Mouse (Mus musculus) heart, embryonic 12.5 days (tissue): ENCODE measurements around the gene Dop1b. TPM values are rescaled to one million over a fixed set of nuclear protein-coding genes. Genes with fewer than 3 reads are reported as not detected.
A peak's percentile ranks its signal among the peaks of the same experiment; 100 is the strongest.
"Not testable (repeated sequence)": the region's sequence is repeated elsewhere in the genome, so short reads cannot be mapped to it uniquely, and the experiment has no call there.

ENCODE experiments used
- ATAC-seq: fragments of 200-750 bp; cut with Nextera tagmentation; 2 replicates; pipeline ENCODE4 v1.8.0; 2017; ENCODE audit warnings: moderate TSS enrichment, moderate library complexity; ENCODE audit not compliant: insufficient number of reproducible peaks, low FRiP score
- H3K27ac ChIP-seq: fragments of 300-500 bp; sonication (generic); 2 replicates; pipeline ENCODE4 v1.5.1; 2016; ENCODE audit warnings: mild to moderate bottlenecking, moderate library complexity; ENCODE audit not compliant: poor library complexity, severe bottlenecking
- H3K27me3 ChIP-seq: fragments of 300-500 bp; sonication (generic); replicated peaks from 2 replicates; pipeline ENCODE4 v1.6.1; 2016; ENCODE audit warnings: mild to moderate bottlenecking, moderate library complexity
- H3K36me3 ChIP-seq: fragments of 300-500 bp; sonication (generic); 2 replicates; pipeline ENCODE4 v1.6.1; 2016; ENCODE audit warnings: mild to moderate bottlenecking, moderate library complexity
- H3K4me1 ChIP-seq: fragments of 300-500 bp; sonication (generic); replicated peaks from 2 replicates; pipeline ENCODE4 v1.6.1; 2016; ENCODE audit warnings: mild to moderate bottlenecking
- H3K4me2 ChIP-seq: fragments of 300-500 bp; sonication (generic); 2 replicates; pipeline ENCODE4 v1.6.1; 2016; ENCODE audit warnings: mild to moderate bottlenecking, moderate library complexity
- H3K4me3 ChIP-seq: fragments of 300-500 bp; sonication (generic); 2 replicates; pipeline ENCODE4 v1.5.1; 2016; ENCODE audit warnings: mild to moderate bottlenecking
- H3K9ac ChIP-seq: fragments of 300-500 bp; sonication (generic); 2 replicates; pipeline ENCODE4 v1.6.1; 2016; ENCODE audit warnings: mild to moderate bottlenecking, moderate library complexity
- H3K9me3 ChIP-seq: fragments of 300-500 bp; sonication (generic); replicated peaks from 2 replicates; pipeline ENCODE4 v1.6.1; 2016; ENCODE audit warnings: mild to moderate bottlenecking, moderate library complexity
- WGBS: fragments of 180-500 bp; shearing (Covaris S2); methylation state at CpG from one replicate; pipeline ENCODE4 v1.1.7; 2016; 5-methylcytosine and 5-hydroxymethylcytosine counted together
- polyA plus RNA-seq: library from polyadenylated mRNA; unstranded; fragments of >200 nt; fragmentation: Nextera tagmentation; extraction: Ambion mirVana; gene quantifications from 2 replicates; pipeline ENCODE4 v1.2.1, GENCODE M21; 2016

Dop1b gene
- polyA plus RNA-seq, 1 experiment from 2014 or later: 9.2 TPM

GRCm38 (mm10) chr16:93683508-93684236 lies 28.0 kb upstream of the Dop1b start:
- Histone ChIP-seq H3K9me3 (0 out of 2 replicates have a peak, but pooled peaks cover 3% of the 10 kb centered on the region), H3K9ac (peak overlapping the region; percentile 52), H3K4me2 (peak overlapping the region; percentile 90), H3K36me3 (no peaks in the 10 kb centered on the region), H3K27ac (no peak overlapping the region), H3K4me3 (peak overlapping the region; percentile 50), H3K27me3 (peaks cover 55% of the 10 kb centered on the region), H3K4me1 (peaks cover 10% of the 10 kb centered on the region)
- 0 out of 2 replicates have a peak, but pooled peaks have one; percentile 11 for ATAC-seq
- WGBS: under 1% methylated on average over 53 of the region's 53 CpGs

GRCm38 (mm10) chr16:93684441-93684840 lies 27.3 kb upstream of the Dop1b start:
- H3K4me3 ChIP-seq: peak overlapping the region; percentile 50
- H3K27me3 ChIP-seq: peaks cover 55% of the 10 kb centered on the region

GRCm38 (mm10) chr16:93685783-93686182 lies 25.9 kb upstream of the Dop1b start:
- not testable (repeated sequence) for H3K9ac ChIP-seq, H3K4me3 ChIP-seq, H3K27ac ChIP-seq, ATAC-seq, H3K36me3 ChIP-seq, H3K9me3 ChIP-seq, H3K4me2 ChIP-seq
- WGBS: 91% methylated on average over 3 of the region's 3 CpGs
- Histone ChIP-seq H3K4me1 (peaks cover 10% of the 10 kb centered on the region), H3K27me3 (peaks cover 47% of the 10 kb centered on the region)

More at GRCm38 (mm10) chr16:93684441-93684840, 27.3 kb upstream of the Dop1b start:
- peaks cover 10% of the 10 kb centered on the region for H3K4me1 ChIP-seq
- H3K9me3 ChIP-seq: 0 out of 2 replicates have a peak, but pooled peaks cover 3% of the 10 kb centered on the region
- peak overlapping the region; percentile 90 for H3K4me2 ChIP-seq
- no peak overlapping the region for H3K27ac ChIP-seq
- no peaks in the 10 kb centered on the region for H3K36me3 ChIP-seq
- no peak overlapping the region for H3K9ac ChIP-seq
- 34% methylated on average over 7 of the region's 7 CpGs for WGBS
- no peak for ATAC-seq

- Histone ChIP-seq H3K36me3 (no peaks in the 10 kb centered on the region), H3K27ac (no peak overlapping the region), H3K4me1 (peaks cover 10% of the 10 kb centered on the region), H3K4me2 (0 out of 2 replicates have a peak overlapping the region, but pooled peaks have one; percentile 42), H3K4me3 (no peak overlapping the region), H3K27me3 (peaks cover 40% of the 10 kb centered on the region), H3K9ac (no peak overlapping the region), H3K9me3 (0 out of 2 replicates have a peak, but pooled peaks cover 3% of the 10 kb centered on the region)
- no peak for ATAC-seq
- WGBS: 90% methylated on average over 5 of the region's 7 CpGs
These were observed 25.3 kb upstream of the Dop1b start for GRCm38 (mm10) chr16:93686421-93686820.

GRCm38 (mm10) chr16:93686945-93687344 lies 24.8 kb upstream of the Dop1b start:
- ATAC-seq: no peak
- H3K9ac ChIP-seq: no peak overlapping the region
- no peak overlapping the region for H3K27ac ChIP-seq
- H3K9me3 ChIP-seq: 0 out of 2 replicates have a peak, but pooled peaks cover 3% of the 10 kb centered on the region
- no peak overlapping the region for H3K4me3 ChIP-seq
- WGBS: 40% methylated on average over 5 of the region's 5 CpGs
- H3K4me2 ChIP-seq: peak overlapping the region; percentile 42; the same call in 1 of the 2 replicates
- peaks cover 35% of the 10 kb centered on the region for H3K27me3 ChIP-seq
- no peaks in the 10 kb centered on the region for H3K36me3 ChIP-seq
- H3K4me1 ChIP-seq: peaks cover 10% of the 10 kb centered on the region

GRCm38 (mm10) chr16:93691206-93691841 lies 20.4 kb upstream of the Dop1b start:
- no peak overlapping the region for H3K9ac ChIP-seq

GRCm38 (mm10) chr16:93692744-93693143 lies 19.0 kb upstream of the Dop1b start:
- Histone ChIP-seq H3K36me3 (no peaks in the 10 kb centered on the region), H3K4me1 (no peaks in the 10 kb centered on the region), H3K9ac (no peak overlapping the region), H3K27me3 (peaks cover 15% of the 10 kb centered on the region), H3K4me2 (no peak overlapping the region), H3K27ac (no peak overlapping the region), H3K4me3 (no peak overlapping the region), H3K9me3 (no peaks in the 10 kb centered on the region)
- WGBS: 67% methylated on average over 2 of the region's 2 CpGs
- ATAC-seq: no peak

More at GRCm38 (mm10) chr16:93691206-93691841, 20.4 kb upstream of the Dop1b start:
- H3K4me2 ChIP-seq: no peak overlapping the region
- H3K9me3 ChIP-seq: no peaks in the 10 kb centered on the region
- H3K4me3 ChIP-seq: no peak overlapping the region
- no peak overlapping the region for H3K27ac ChIP-seq
- H3K27me3 ChIP-seq: peaks cover 10% of the 10 kb centered on the region; the same call in 1 of the 2 replicates
- ATAC-seq: no peak
- H3K4me1 ChIP-seq: no peaks in the 10 kb centered on the region
- WGBS: 59% methylated on average over 6 of the region's 6 CpGs
- H3K36me3 ChIP-seq: no peaks in the 10 kb centered on the region

- Histone ChIP-seq H3K27me3 (peaks cover 14% of the 10 kb centered on the region), H3K36me3 (no peaks in the 10 kb centered on the region), H3K4me1 (no peaks in the 10 kb centered on the region), H3K4me3 (no peak overlapping the region), H3K27ac (no peak overlapping the region), H3K4me2 (no peak overlapping the region), H3K9ac (no peak overlapping the region), H3K9me3 (no peaks in the 10 kb centered on the region)
- 84% methylated on average over 7 of the region's 7 CpGs for WGBS
- no peak for ATAC-seq
These were observed 4.6 kb upstream of the Dop1b start for GRCm38 (mm10) chr16:93707116-93707515.

- Histone ChIP-seq H3K36me3 (no peaks in the 10 kb centered on the region), H3K4me1 (peaks cover 5% of the 10 kb centered on the region; the same call in 1 of the 2 replicates), H3K4me3 (no peak overlapping the region), H3K27me3 (peaks cover 21% of the 10 kb centered on the region), H3K9ac (no peak overlapping the region), H3K27ac (no peak overlapping the region), H3K4me2 (no peak overlapping the region), H3K9me3 (0 out of 2 replicates have a peak, but pooled peaks cover 3% of the 10 kb centered on the region)
- no peak for ATAC-seq
- 80% methylated on average over 1 of the region's 1 CpGs for WGBS
These were observed 2.5 kb upstream of the Dop1b start for GRCm38 (mm10) chr16:93709217-93709616.

- Histone ChIP-seq H3K9ac (no peak overlapping the region), H3K9me3 (0 out of 2 replicates have a peak, but pooled peaks cover 3% of the 10 kb centered on the region), H3K27ac (no peak overlapping the region), H3K4me2 (peak overlapping the region; percentile 91), H3K4me3 (peak overlapping the region; percentile 64), H3K4me1 (peaks cover 5% of the 10 kb centered on the region; the same call in 1 of the 2 replicates), H3K27me3 (peaks cover 21% of the 10 kb centered on the region), H3K36me3 (no peaks in the 10 kb centered on the region)
- 0% methylated on average over 11 of the region's 11 CpGs for WGBS
- peak; percentile 28; the same call in 1 of the 2 replicates for ATAC-seq
These were observed 780 bp upstream of the Dop1b start for GRCm38 (mm10) chr16:93710924-93711323.
